Mouse (Mus musculus) yolk sac, embryonic 10.5 days (tissue): ENCODE measurements around the gene Atp2b1.
"Not testable (repeated sequence)": the region's sequence is repeated elsewhere in the genome, so short reads cannot be mapped to it uniquely, and the experiment has no call there.

ENCODE experiments used
- DNase-seq: peaks from one replicate; pipeline ENCODE4 v3.0.0-alpha.2; 2017; ENCODE audit warnings: low spot score

The Atp2b1 gene

DNA sequence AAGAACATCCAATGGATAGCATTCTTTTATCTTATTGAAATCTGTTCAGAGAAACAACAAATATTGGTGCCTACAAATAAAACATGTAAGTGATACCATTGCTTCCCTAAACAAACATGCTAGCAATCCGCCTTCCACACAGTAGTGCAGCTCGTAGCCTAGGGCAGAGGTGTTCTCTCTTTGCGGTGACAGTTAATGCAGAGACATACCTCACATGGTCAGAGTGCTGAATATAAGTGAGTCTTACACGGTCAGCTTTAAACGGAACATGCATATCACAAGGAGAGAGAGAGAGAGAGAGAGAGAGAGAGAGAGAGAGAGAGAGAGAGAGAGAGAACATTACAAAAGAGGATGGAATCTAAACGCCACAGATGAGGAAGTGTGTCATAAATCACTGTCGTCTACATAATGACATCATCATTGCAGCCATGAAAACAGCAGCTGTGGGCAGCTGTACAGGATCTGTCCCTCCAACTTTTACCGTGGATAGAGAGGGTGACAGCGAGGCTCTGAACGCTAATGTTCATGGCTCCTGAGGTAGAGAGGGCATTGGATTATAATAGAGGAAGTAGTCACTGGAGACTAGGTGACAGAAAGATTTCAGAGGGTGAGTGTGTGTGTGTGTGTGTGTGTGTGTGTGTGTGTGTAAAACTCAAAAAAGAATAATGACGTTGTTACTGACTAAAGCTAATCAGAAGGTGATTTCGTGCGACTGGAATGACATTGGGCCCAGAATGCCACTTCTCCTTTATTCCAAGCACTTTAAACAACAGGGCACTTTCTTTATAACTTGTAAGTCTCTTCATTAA is 52.4 kb downstream of the Atp2b1 start:
- DNase-seq = no peak

DNA sequence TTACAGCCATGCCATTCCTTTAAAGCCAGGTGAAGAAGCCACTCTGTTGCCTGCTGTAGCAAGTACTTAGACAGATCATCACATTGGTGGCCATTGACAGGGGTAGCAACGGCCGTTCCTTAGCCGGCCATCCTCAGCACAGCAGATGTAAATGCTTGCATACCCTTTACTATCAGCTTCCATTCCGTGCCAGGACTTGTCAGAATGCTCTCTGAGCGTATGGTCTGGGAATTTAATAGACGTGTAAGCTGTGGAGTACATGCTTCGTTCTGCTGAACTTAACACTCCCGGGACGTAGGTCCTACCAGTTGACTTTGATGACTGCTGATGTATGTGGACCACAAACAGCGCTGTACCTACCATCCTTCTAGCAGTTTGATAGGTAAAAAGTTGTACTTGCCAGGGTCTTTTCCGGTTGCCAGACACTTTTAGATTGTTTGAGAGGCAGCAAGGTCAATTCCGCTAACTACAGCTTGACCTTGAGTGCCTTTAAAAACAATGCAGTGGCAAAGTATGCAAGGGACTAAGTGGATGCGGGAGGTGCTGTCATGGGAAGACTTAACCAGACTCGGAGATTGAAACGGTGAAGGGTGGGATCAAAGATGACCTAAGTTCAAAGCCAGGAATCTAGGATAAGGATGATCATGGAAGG is 53.2 kb downstream of the Atp2b1 start:
- DNase-seq = no peak

DNA sequence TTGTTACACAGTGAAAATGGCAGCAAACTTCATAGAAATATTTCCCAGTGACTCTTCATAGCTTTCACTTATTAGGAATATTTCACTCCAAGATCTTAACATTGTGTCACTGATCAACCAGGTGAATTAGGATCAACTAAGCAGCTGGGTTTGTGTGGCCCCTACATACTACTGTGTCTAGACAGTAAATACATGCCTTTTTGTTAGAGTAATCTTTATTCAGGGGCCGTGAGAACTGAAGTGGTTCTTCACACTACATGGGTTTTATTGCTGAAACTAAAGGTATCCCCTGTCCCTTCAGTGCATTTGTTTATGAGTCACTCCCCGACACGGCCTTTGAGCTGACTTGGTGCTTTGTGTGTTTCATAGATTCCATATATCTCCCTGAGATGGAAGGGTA is 56.7 kb downstream of the Atp2b1 start:
- no peak for DNase-seq

DNA sequence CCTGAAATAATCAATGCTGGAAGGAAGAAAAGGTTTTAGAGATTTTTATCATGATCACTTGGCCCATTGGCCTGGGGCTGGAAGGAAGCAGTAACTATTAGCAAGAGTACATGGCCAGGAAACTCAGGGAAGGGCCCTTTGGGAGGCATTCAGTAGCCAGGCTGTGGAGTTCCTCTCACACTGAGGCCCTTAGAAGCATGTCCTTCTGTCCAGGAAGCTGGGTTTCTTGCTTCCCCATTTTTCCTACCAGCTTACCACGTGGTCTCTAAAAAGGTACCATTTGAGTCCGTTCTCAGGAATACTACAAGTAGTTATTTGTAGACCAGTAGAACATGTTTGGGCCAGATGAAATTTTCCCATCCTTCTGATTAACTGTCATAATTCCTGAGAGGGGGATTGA is 58.2 kb downstream of the Atp2b1 start:
- DNase-seq = no peak

DNA sequence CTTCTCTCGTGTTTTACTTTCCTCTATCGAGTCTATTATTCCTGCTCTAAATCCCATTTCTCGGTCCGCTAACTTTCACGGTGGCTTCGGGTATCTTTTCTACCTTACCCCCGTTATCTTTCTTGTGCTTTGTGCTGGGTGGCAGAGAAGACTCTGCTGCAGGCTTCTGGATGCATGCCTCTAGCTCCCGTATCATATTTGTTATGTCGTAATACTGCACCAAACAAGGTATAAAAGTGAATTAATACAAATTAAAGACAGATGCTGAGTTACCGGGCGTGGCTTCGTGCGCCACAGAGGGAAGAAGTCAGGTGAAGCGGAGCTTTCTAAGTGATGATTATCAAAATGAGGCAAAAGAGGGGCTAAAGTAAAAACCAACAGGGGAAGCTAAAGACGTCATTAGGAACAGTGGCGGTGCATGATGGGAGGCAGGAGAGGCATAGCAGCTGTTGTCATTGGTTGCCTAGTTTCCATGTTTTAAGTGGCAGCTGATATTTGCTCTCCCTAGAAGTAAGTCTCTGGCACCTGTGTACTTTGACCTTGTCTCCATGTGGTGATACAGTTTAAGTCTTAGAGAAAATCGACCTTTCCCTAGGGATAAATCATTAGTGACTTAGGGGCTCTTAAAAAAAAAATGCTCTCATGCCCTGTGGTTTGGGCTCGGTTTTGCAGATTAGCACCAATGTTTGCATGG is 58.9 kb downstream of the Atp2b1 start:
- peak; percentile 73 for DNase-seq

DNA sequence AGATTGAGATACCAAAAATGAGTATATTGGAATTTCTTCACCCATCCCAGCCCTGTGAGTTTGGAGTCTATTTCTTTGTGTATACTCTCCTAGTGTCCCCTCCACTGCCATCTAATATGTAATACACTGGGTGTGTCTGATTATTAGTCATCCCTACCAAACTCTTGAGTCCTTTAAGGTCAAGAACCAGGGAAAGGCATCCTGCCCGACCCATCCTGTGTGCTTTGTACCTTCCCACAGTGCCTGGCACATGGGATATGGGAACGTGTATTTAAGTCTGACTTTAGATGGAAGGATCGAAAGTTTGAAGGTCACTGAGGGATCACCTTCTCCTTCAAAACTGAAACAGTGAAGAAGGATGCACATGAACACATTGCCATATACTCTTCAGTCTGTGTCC is 60.4 kb downstream of the Atp2b1 start:
- no peak for DNase-seq

DNA sequence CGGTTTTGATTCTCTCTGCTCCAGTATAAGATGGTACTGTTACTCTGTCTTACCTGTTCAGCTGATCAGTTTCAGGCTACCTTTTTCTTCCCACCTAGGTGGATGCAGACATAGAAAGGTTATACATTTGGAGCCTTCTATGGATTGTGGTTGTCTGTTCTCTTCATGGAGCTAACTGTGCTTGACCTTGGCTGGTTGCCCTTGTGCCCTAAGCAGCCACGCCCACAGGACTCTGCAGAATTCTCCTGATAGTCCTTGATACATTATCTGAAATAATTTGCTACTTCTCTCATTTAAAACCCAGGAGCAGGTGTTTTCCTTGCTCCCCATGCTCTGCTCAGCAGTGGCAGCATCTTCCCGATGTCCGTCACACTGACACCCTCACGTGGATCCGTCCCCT is 61.4 kb downstream of the Atp2b1 start:
- DNase-seq = no peak

DNA sequence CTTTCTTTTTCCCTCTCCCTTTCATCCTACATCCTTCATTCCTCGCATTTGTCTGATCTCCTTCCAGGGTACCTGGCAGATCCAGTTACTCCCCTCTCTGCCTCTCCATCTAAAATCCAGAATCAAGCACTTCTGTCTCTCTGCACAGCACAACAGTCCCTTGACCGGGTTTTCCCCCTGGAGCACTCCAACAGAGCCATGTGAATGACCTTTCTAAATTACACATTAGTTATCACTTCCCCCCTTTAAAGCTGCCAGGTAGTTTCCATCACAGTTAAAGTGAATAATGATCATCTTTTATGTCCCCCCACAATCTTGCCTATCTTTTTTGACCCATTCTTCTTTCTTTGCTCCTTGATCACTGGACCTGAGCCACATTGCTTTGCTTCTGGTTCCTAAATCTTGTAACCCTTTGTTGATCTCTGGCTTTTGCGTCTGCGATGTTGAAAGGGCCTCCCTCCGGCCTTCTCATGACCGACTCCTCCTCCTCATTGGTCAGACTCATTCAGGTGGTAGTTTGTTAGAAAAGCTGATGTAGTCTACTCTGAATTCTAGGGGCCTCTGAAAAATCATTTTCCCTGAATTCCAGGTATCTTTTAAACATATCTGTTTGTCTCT is 62.8 kb downstream of the Atp2b1 start:
- DNase-seq = no peak

DNA sequence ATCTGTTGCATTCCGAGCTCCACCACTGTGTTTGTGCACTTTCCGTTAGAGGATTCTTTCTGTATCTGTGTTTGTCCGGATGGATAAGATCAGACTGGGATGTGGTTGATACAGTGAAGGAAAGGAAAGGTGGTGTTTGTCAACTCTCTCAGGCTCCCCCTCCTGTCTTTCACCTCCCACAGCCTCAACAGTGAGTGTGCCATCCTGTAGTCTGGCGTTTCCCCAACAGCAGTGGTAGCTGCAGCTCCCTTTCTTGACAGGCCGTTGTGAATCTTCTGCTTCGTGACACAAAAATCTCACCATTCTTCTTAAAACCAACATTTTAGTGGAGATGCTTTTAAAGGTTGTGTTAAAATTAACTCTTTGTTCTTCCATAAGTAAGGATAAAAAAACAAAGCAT is 64.6 kb downstream of the Atp2b1 start:
- DNase-seq = no peak

DNA sequence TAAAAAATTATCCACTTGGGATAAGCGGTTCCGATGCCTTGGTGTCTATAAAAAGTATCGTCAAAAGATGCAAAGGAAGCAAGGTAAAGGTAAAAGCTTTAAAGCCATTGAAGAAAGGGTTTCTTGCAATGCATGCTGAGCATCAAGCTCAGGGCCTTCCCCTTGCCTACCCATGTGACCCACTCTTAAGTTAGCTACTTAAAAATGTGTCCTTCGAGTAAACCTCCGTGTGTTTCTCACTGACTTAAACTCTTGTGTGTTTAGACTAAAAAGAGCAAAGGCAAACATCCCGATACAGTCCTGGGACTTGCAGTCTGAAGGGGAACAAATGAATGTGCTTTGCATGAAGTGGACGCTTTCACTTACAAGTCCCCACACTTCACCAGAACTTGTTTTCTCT is 65.1 kb downstream of the Atp2b1 start:
- no peak for DNase-seq

DNA sequence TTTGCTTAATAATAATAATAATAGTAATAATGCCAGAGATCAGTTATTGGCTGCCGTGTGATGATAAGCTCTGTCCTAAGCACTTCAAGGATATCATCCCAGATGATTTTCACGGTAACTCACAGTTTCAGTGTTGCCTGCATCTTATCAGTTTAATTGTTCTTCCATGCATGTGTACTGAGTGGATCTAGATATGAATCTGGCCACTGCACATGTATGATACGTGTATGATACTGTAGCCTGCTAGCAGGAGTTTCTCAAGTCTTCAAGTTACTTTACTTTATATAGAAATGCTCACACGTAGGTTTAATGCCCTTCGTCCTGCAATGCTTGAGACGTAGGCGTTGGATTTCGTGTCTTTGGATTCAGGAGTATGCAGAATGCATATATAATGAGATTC is 65.7 kb downstream of the Atp2b1 start:
- no peak for DNase-seq

DNA sequence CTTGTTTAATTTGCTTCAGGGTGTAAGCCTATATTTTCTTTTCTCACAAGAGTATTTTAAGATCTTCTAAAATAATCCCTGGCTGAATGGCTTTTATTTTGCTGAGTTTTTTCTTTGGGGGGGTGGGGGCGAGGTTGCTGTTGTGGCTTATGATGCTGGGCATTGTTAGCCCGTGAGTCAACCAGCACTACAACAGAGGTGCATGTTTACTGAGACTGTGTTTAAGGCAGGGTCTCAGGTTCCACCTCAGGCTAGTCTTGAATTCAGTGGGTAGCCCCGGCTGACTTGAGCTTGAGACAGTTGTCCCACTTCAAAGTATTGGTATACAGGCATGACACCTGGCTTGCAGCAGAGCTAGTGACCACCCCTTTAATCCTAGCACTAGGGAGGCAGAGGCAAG is 77.8 kb downstream of the Atp2b1 start:
- no peak for DNase-seq

DNA sequence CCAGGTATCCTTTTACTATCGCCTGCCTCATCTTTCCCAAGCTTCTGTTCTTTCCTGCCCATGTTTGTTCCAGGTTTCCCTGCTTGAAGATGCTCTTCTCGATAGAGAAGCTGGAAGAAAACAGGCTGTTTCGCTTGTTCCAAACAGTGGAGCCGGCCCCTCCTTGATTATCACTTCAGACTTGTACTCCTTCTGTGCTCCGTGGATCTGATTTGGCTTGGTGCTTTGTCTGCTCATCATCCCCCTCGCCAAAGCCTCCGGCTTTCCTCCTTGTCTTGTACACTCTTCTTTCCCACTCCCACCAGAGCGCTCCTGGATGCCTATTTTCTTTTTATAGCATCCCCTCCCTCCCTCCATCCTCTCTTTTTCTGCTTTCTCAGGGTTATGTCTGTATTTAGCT is 79.0 kb downstream of the Atp2b1 start:
- DNase-seq = no peak

DNA sequence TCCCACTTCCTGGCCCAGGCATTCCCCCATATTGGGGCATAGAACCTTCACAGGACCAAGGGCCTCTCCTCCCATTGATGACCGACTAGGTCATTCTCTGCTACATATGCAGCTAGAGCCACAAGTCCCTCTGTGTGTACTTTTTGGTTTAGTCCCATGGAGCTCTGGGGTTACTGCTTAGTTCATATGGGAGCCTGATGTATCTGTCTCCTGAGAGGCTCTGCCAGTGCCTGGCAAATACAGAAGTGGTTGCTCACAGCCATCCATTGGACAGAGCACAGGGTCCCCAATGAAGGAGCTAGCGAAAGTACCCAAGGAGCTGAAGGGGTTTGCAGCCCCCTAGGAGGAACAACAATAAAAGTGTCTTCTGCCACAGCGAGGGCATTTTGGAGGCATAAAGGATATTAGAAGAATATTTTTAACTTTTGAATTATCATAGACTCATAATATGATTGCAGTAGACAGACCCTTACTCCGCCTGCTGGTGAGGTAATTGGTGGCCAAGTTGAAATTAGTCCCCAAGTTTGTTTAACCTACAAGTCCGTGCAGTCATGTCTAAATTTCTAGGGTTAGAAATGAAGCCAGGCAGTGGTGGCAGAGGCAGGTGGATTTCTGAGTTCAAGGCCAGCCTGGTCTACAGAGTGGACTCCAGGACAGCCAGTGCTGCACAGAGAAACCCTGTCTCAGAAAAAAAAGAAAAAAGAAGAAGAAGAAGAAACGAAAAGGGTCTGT is 81.0 kb downstream of the Atp2b1 start:
- DNase-seq = not testable (repeated sequence)

DNA sequence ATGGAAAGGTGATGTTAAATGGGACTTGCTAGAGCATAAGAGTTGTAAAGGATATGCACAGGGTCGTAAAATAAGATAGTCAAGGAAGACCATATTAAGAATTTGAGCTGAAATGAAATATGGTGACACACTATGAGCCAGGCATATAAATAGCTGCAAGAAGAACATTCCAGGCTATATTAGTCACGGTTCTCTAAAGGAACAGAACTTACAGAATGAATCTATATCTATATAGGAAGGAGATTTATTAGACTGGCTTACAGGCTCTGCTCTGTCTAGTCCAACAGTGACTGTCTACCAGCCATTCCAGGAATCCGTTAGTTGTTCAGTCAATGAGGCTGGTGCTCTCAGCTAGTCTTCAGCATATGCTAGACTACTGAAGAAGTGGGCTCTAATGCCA is 90.7 kb downstream of the Atp2b1 start:
- no peak for DNase-seq

DNA sequence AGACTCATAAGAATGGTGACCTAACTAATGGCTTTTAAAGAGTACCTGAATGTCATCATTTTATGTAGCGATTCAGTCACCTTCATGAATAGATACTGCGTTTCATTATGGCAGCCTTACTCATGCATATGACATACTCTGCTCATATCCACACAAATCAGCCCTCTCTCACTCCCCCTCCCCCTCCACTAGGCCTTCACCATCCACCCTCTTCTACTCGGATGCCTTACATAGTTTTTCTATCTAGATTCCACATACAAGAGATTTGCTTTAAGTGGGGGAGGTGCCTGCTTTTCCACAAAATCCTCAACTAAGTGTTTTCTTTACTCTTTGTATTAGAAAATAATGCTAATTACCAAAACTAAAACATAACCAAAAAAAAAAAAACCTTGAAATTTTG is 96.9 kb downstream of the Atp2b1 start:
- peak; percentile 12 for DNase-seq

DNA sequence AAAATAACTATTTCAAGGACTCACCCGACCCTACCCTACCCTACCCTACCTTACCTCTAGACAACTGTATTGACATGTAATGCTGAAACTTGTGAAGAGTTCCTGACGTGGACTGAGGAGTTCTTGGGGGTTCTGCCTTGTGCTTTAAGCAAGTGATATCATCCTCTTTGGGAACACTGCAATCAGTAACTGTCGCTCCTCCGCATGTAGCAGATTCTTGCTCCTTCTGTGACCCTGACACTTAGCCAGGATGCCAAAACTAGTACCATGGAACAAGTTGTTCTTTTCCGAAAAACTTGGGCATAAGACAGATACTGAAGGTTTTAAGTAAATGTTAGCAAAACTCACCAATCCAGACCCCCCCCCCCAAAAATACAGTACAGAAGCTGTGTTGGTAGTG is 97.9 kb downstream of the Atp2b1 start:
- no peak for DNase-seq

DNA sequence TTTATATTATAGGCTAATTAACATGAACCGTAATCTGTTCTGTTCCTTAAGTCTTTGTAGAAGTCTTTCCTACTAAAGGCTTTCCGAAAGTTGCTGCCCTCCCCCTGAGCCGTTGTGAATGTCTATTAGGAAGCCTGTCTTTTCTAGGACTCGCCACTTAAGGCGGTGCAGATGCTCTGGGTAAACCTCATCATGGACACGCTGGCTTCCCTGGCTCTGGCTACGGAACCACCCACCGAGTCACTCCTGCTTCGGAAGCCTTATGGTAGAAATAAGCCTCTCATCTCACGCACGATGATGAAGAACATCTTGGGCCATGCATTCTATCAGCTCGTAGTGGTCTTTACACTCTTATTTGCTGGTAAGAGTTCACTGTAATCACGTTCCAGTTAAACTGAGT is 100.5 kb downstream of the Atp2b1 start:
- DNase-seq = no peak

DNA sequence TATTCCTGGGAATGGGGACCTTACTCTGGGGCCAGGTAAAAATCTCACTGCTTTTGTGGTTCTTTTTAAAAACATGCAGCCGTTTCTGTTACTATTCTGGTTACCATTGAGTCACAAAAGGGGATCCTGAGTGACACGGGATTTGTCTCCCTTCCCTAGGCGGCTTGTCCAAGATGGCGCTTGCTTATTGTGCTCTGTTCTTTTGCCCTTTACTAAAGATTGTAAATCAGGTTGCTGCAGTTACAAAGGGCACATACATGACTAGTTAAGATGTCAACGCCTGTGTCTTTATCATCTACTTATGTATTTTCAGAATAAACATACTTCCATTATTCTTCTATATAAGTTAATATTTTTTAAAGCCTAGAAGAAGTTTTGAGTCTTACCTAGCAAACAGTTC is 102.8 kb downstream of the Atp2b1 start:
- DNase-seq = no peak

DNA sequence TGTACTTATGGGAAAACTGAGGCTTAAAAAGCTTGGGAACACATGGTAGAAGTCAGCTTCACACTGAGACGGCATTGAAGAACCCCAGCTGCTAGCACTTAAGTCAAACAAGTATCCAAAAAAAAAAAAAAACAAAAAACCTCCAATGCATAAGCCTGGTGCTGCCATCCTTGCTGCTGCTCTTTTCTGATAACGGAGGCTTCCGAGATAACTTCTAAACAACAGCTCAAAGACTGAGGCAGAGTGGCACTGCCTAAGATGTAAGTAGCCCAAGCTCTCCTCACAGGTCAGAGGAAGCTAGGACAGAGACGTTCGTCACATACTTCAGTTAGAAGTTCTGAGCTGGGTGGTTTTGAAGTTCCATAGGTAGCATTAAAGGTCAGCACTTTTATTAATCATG is 113.3 kb downstream of the Atp2b1 start:
- no peak for DNase-seq

DNA sequence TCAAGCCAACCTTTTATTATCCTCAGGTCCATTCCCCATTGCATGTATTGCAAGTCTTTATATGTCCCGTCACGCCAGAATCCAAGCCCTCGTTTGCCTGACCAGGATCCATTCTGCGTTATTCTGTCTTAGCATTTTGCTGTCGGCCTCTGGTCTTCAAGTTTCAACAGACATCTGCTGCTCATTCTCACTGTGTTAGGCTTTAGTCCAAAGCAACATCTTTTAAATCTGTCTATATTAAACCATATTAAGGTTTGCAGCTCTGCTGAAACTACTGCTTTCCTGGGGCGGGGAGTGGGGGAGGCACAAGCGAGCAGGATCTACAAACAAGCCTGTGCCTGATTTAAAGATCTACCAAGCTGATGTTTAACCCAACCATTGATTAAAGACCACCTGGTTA is 115.6 kb downstream of the Atp2b1 start:
- no peak for DNase-seq
